Mouse (Mus musculus) CH12.LX (cell line): Measurements from ENCODE around the gene Zfyve16. TPM values are rescaled to one million over a fixed set of nuclear protein-coding genes. Genes with fewer than 3 reads are reported as not detected.

Experiments used
- DNase-seq: peaks from one replicate; pipeline ENCODE4 v3.0.0-alpha.2; 2013; ENCODE audit errors: extremely low read depth
- H3K27ac ChIP-seq: 2 replicates; pipeline ENCODE4 v1.5.1; 2012; ENCODE audit warnings: low read depth, mild to moderate bottlenecking, control low read depth, moderate library complexity; ENCODE audit not compliant: insufficient read depth
- H3K27me3 ChIP-seq: replicated peaks from 2 replicates; pipeline ENCODE3; 2012; ENCODE audit warnings: inconsistent platforms
- H3K36me3 ChIP-seq, 2 experiments: replicated peaks in 1 of 2; 2 replicates each; pipeline versions ENCODE3 to v1.6.1; 2012; ENCODE audit warnings: inconsistent platforms in 1 of 2, low read length in 1 of 2, mild to moderate bottlenecking in 1 of 2, mixed read lengths in 1 of 2, moderate library complexity in 1 of 2; ENCODE audit not compliant: control insufficient read depth in 1 of 2, insufficient read depth in 1 of 2
- H3K4me1 ChIP-seq, 2 experiments: 2 replicates each; pipeline ENCODE4 v1.6.1; 2012; ENCODE audit warnings: inconsistent platforms in 1 of 2, moderate library complexity in 1 of 2; ENCODE audit not compliant: insufficient read depth in 2 of 2, control insufficient read depth in 1 of 2
- H3K4me2 ChIP-seq: 2 replicates; pipeline ENCODE4 v1.6.1; 2012; ENCODE audit warnings: low read depth, mild to moderate bottlenecking, control low read depth; ENCODE audit not compliant: poor library complexity, insufficient read depth, severe bottlenecking
- H3K4me3 ChIP-seq, 3 experiments: fragments of 150-350 bp in 1 of 3; sonication (generic) in 1 of 3; replicated peaks in 1 of 3; 2 replicates each; pipeline versions ENCODE3 to v1.5.1; 2011 to 2012; ENCODE audit warnings: low read depth in 2 of 3, low read length in 2 of 3, mild to moderate bottlenecking in 2 of 3, moderate library complexity in 2 of 3, control low read depth in 1 of 3, improper control_type of control experiment in 1 of 3, inconsistent platforms in 1 of 3, mixed read lengths in 1 of 3; ENCODE audit not compliant: poor library complexity in 1 of 3
- H3K79me2 ChIP-seq: replicated peaks from 2 replicates; pipeline ENCODE4 v1.6.1; 2012; ENCODE audit warnings: mild to moderate bottlenecking, moderate library complexity; ENCODE audit not compliant: control insufficient read depth, poor library complexity, insufficient read depth, severe bottlenecking; ENCODE audit errors: extremely low read depth
- H3K9ac ChIP-seq: 2 replicates; pipeline ENCODE4 v1.6.1; 2012; ENCODE audit warnings: low read depth, mild to moderate bottlenecking, control low read depth, moderate library complexity; ENCODE audit not compliant: insufficient read depth
- H3K9me3 ChIP-seq: replicated peaks from 2 replicates; pipeline ENCODE3; 2012; ENCODE audit warnings: low read length, inconsistent platforms, mixed read lengths
- E2F4 ChIP-seq: IDR thresholded peaks from 2 replicates; pipeline ENCODE4 v1.6.1; 2011; ENCODE audit warnings: low read depth, low read length, improper control_type of control experiment; ENCODE audit not compliant: insufficient replicate concordance
- ELF1 ChIP-seq: IDR thresholded peaks from 2 replicates; pipeline ENCODE4 v1.6.1; 2014; ENCODE audit warnings: low read depth, mild to moderate bottlenecking, inconsistent platforms, low read length, improper control_type of control experiment
- EP300 ChIP-seq: IDR thresholded peaks from 2 replicates; pipeline ENCODE4 v1.6.1; 2011; ENCODE audit warnings: low read length, improper control_type of control experiment
- GABPA ChIP-seq: IDR thresholded peaks from 2 replicates; pipeline ENCODE4 v1.6.1; 2012; ENCODE audit warnings: low read depth, low read length, improper control_type of control experiment, inconsistent platforms; ENCODE audit not compliant: insufficient replicate concordance
- IRF4 ChIP-seq: IDR thresholded peaks from 2 replicates; pipeline ENCODE4 v1.6.1; 2014; ENCODE audit warnings: low read depth, mild to moderate bottlenecking, inconsistent platforms, low read length, improper control_type of control experiment
- MAX ChIP-seq: IDR thresholded peaks from 2 replicates; pipeline ENCODE4 v1.6.1; 2011; ENCODE audit warnings: low read length, improper control_type of control experiment
- MAZ ChIP-seq: IDR thresholded peaks from 2 replicates; pipeline ENCODE4 v1.6.1; 2012; ENCODE audit warnings: low read depth, mild to moderate bottlenecking, inconsistent platforms, low read length, improper control_type of control experiment, moderate library complexity
- MXI1 ChIP-seq: IDR thresholded peaks from 2 replicates; pipeline ENCODE4 v1.6.1; 2011; ENCODE audit warnings: mild to moderate bottlenecking, low read depth, low read length, improper control_type of control experiment
- MYC ChIP-seq: IDR thresholded peaks from 2 replicates; pipeline ENCODE4 v1.6.1; 2011; ENCODE audit warnings: low read depth, mild to moderate bottlenecking, improper control_type of control experiment, low read length
- NELFE ChIP-seq: IDR thresholded peaks from 2 replicates; pipeline ENCODE4 v1.6.1; 2011; ENCODE audit warnings: low read depth, low read length, improper control_type of control experiment
- POLR2A ChIP-seq: IDR thresholded peaks from 2 replicates; pipeline ENCODE4 v1.6.1; 2011; ENCODE audit warnings: low read depth, mild to moderate bottlenecking, improper control_type of control experiment, low read length
- RAD21 ChIP-seq: IDR thresholded peaks from 2 replicates; pipeline ENCODE4 v1.6.1; 2011; ENCODE audit warnings: low read depth, mild to moderate bottlenecking, low read length, improper control_type of control experiment, moderate library complexity
- RCOR1 ChIP-seq: conservative IDR thresholded peaks from 2 replicates; pipeline ENCODE4 v1.6.1; 2012; ENCODE audit warnings: low read depth, mild to moderate bottlenecking, inconsistent platforms, low read length, improper control_type of control experiment
- SIN3A ChIP-seq: IDR thresholded peaks from 2 replicates; pipeline ENCODE4 v1.6.1; 2012; ENCODE audit warnings: low read length, improper control_type of control experiment, inconsistent platforms
- SMC3 ChIP-seq: IDR thresholded peaks from 2 replicates; pipeline ENCODE4 v1.6.1; 2011; ENCODE audit warnings: low read depth, low read length, improper control_type of control experiment
- TBP ChIP-seq: conservative IDR thresholded peaks from 2 replicates; pipeline ENCODE4 v1.6.1; 2011; ENCODE audit warnings: low read depth, low read length, improper control_type of control experiment
- ZC3H11A ChIP-seq: IDR thresholded peaks from 2 replicates; pipeline ENCODE4 v1.6.1; 2012; ENCODE audit warnings: low read depth, mild to moderate bottlenecking, inconsistent platforms, low read length, improper control_type of control experiment
- ZNF384 ChIP-seq: IDR thresholded peaks from 2 replicates; pipeline ENCODE4 v1.6.1; 2012; ENCODE audit warnings: low read depth, low read length, improper control_type of control experiment, inconsistent platforms
- dilution Hi-C: fragments of 300-500 bp; cut with MboI; formaldehyde crosslinking; loops from 2 replicates; pipeline ENCODE4 v1.14.3; 2020; ENCODE audit warnings: low sequenced_read_pairs; ENCODE audit not compliant: extremely low pct_unique_long_range_greater_than_20kb, extremely low pct_ligation_motif_present
- in situ Hi-C: fragments of 300-500 bp; cut with MboI; formaldehyde crosslinking; loops from 3 replicates; pipeline ENCODE4 v1.14.3; 2019; ENCODE audit warnings: low sequenced_read_pairs, low pct_ligation_motif_present, low pct_unique_long_range_greater_than_20kb, mixed read lengths
- polyA plus RNA-seq: library from polyadenylated mRNA; unstranded; fragments of >175 nt; gene quantifications from 2 replicates; pipeline ENCODE4 v1.2.1, GENCODE M21; 2012; ENCODE audit warnings: low read depth; ENCODE audit not compliant: insufficient read length
- total RNA-seq, 2 experiments: library from RNA; depleted of rRNA; stranded (reverse); fragments of 300-350 nt in 1 of 2; fragments of >200 nt in 1 of 2; gene quantifications; 2 replicates each; pipeline ENCODE4 v1.2.3; 2012 to 2014

Zfyve16 gene
- total and polyA plus RNA-seq, 3 experiments = 4.3 to 8.5 (median 8.0) TPM

- dilution Hi-C loops (no loop called here), in situ Hi-C loops (no loop called here)
- no peaks in the 10 kb centered on the region for H3K79me2 ChIP-seq
- no peaks in the 10 kb centered on the region for H3K27me3 ChIP-seq
- no peaks in the 10 kb centered on the region for H3K9me3 ChIP-seq
- no peak overlapping the region for H3K4me2 ChIP-seq
- H3K36me3 ChIP-seq = no peaks in the 10 kb centered on the region
- no peak overlapping the region for H3K4me3 ChIP-seq
- H3K4me1 ChIP-seq = no peaks in the 10 kb centered on the region
- no peak overlapping the region for H3K9ac ChIP-seq
- DNase-seq = no peak
- no peak overlapping the region for H3K27ac ChIP-seq
- TF ChIP-seq MYC = no peak
- no peak for TF ChIP-seq SIN3A
- no peak for TF ChIP-seq SMC3
- TF ChIP-seq ZNF384 = no peak
- TF ChIP-seq GABPA = no peak
- no peak for TF ChIP-seq POLR2A
- no peak for TF ChIP-seq ZC3H11A
- TF ChIP-seq IRF4 = no peak
- TF ChIP-seq MAX = no peak
- TF ChIP-seq E2F4 = no peak
- TF ChIP-seq RCOR1 = no peak
- no peak for TF ChIP-seq TBP
These were observed 83.8 kb downstream of the Zfyve16 start for GRCm38 (mm10) chr13:92446872-92447271.

DNA sequence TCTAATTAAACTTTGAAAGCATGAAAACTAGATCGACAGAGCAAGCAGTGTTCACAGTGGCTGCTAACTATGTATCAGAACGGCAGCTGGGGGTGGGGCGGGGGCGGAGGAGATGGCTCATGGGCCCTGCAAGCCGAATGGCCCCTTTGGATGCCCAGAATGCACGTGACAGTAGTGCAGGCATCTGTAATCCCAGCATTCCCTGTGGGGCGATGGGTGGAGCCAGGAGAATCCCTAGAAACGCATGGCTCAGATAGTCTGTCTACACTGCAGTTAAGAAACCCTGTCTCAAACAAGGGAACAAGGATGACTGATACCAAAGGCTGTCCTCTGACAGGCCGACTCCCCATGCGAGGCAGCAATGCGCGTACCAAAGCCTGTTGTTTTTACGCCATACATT, 90.4 kb downstream of the Zfyve16 start:
- Histone ChIP-seq H3K27ac (no peak overlapping the region), H3K4me1 (no peaks in the 10 kb centered on the region)
- no peak for TF ChIP-seq ZC3H11A
- TF ChIP-seq NELFE = no peak
- no peak for TF ChIP-seq SMC3
- TF ChIP-seq, all 38 proteins: peak for 0
- H3K4me2 ChIP-seq = no peak overlapping the region
- in situ Hi-C loops (no loop called here), dilution Hi-C loops (no loop called here)
- no peaks in the 10 kb centered on the region for H3K36me3 ChIP-seq
- H3K9ac ChIP-seq = no peak overlapping the region
- DNase-seq = no peak
- H3K79me2 ChIP-seq = no peaks in the 10 kb centered on the region
- H3K27me3 ChIP-seq = no peaks in the 10 kb centered on the region
- no peak overlapping the region for H3K4me3 ChIP-seq
- no peaks in the 10 kb centered on the region for H3K9me3 ChIP-seq

DNA sequence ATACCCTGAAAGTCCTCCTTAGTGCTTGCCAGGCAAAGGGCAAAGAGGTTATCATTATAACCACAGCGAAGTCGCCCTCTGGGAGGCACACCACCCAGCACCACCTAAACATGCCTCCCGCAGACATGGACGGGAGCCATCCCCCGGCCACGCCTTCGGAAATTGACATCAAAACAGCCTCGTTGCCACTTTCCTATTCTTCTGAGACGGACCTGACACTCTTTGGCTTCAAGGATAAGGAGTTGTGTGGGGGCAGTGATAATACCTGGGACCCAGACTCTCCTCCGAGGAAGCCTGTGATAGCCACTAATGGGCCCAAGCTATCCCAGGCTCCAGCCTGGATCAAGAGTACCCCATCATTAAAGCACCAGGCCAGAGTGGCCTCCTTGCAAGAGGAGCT, 92.0 kb downstream of the Zfyve16 start:
- Histone ChIP-seq H3K4me1 (no peaks in the 10 kb centered on the region), H3K4me2 (peak overlapping the region; percentile 0; the same call in 1 of the 2 replicates), H3K4me3 (no peak overlapping the region), H3K27ac (no peak overlapping the region), H3K79me2 (no peaks in the 10 kb centered on the region), H3K9ac (no peak overlapping the region), H3K27me3 (no peaks in the 10 kb centered on the region)
- no peak for DNase-seq
- dilution Hi-C loops = no loop called here
- TF ChIP-seq POLR2A (no peak), EP300 (no peak), MXI1 (0 out of 2 replicates have a peak, but pooled peaks have one; percentile 5), MAZ (no peak), ELF1 (no peak), RAD21 (no peak)
- TF ChIP-seq, all 38 proteins: peak for 1
- in situ Hi-C loops = no loop called here
- Histone ChIP-seq H3K36me3 (no peaks in the 10 kb centered on the region), H3K9me3 (no peaks in the 10 kb centered on the region)
